In the genomic region with DNA sequence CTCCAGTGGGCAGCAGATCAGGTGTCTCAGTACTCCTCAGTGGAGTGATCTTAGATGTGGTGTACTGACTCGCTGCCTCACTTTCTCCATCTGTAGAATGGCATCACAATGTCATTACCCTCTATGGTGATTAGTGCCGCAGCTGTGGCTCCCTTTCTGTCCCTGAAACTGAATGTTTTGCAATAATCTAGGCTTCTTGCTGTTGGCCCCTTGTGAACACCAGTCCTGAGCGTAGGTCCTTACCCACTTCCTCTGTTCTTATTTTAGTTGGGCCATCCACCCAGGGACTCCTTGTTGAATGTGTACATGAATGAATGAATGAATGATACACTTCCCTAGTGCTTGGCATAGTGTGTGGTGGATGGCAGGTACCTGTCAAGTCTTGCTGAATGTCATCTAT, we compare ENCODE assay signal across 26 mouse cellular contexts.
DNase-seq lines count a peak whose midpoint lies in the region; ATAC-seq lines count a peak whose summit lies in the region.
"Had no signal": no experiment of that assay in that cellular context is flagged by ENCODE, and none has a peak within 500 bp of the region (broad histone marks: within the 10 kb centered on the region; RNA-seq: fewer than 3 reads in every experiment).

No protein-coding gene starts in this region.

- no peaks in the 10 kb centered on the region for H3K9me3 ChIP-seq in midbrain, embryonic 11.5 days (ENCODE audit: control insufficient read depth, low read length)
- no peaks in the 10 kb centered on the region for H3K9me3 ChIP-seq in midbrain, embryonic 15.5 days
- H3K9me3 ChIP-seq: embryonic facial prominence, embryonic 12.5 days; embryonic facial prominence, embryonic 15.5 days; heart, embryonic 10.5 days; hindbrain, embryonic 10.5 days; hindbrain, embryonic 13.5 days; intestine, embryonic 15.5 days had no signal

- no peak overlapping the region for H3K27ac ChIP-seq in midbrain, embryonic 11.5 days (ENCODE audit: low read depth, low read length)
- H3K27ac ChIP-seq in midbrain, embryonic 15.5 days, result no peak overlapping the region
- H3K27ac ChIP-seq: embryonic facial prominence, embryonic 12.5 days; embryonic facial prominence, embryonic 15.5 days; gastrocnemius, adult 2 months; heart, embryonic 10.5 days; hindbrain, embryonic 10.5 days; hindbrain, embryonic 13.5 days; intestine, embryonic 15.5 days had no signal

- WGBS in midbrain, embryonic 11.5 days, result 89% methylated on average over 3 of the region's 3 CpGs
- WGBS in midbrain, embryonic 15.5 days, result 91% methylated on average over 3 of the region's 3 CpGs

- no peak overlapping the region for H3K9ac ChIP-seq in midbrain, embryonic 11.5 days (ENCODE audit: low read length)
- H3K9ac ChIP-seq in midbrain, embryonic 15.5 days, result no peak overlapping the region
- H3K9ac ChIP-seq: embryonic facial prominence, embryonic 12.5 days; embryonic facial prominence, embryonic 15.5 days; forebrain, postnatal 0 days; hindbrain, embryonic 13.5 days; intestine, embryonic 15.5 days had no signal

- H3K27me3 ChIP-seq in midbrain, embryonic 11.5 days (ENCODE audit: control insufficient read depth, insufficient read depth, low read length), result no peaks in the 10 kb centered on the region
- no peaks in the 10 kb centered on the region for H3K27me3 ChIP-seq in midbrain, embryonic 15.5 days (replicated peaks)
- H3K27me3 ChIP-seq: embryonic facial prominence, embryonic 12.5 days; embryonic facial prominence, embryonic 15.5 days; intestine, embryonic 15.5 days had no signal

- intact Hi-C loops in heart, postnatal 10 days (cut with DNase I), result no loop called here

- no peaks in the 10 kb centered on the region for H3K36me3 ChIP-seq in midbrain, embryonic 11.5 days (ENCODE audit: control insufficient read depth, insufficient read depth, low read length)
- no peaks in the 10 kb centered on the region for H3K36me3 ChIP-seq in midbrain, embryonic 15.5 days (replicated peaks)
- H3K36me3 ChIP-seq: embryonic facial prominence, embryonic 12.5 days; embryonic facial prominence, embryonic 15.5 days; heart, embryonic 10.5 days; hindbrain, embryonic 10.5 days; hindbrain, embryonic 13.5 days; intestine, embryonic 15.5 days had no signal

- no peak for ATAC-seq in midbrain, embryonic 11.5 days (ENCODE audit: low FRiP score)
- no peak for ATAC-seq in midbrain, embryonic 15.5 days (replicated peaks)
- peak; percentile 91 for ATAC-seq in granulocyte monocyte progenitor cell, adult 5-6 weeks (replicated peaks; ENCODE audit: poor library complexity, severe bottlenecking)
- peak; percentile 53; the same call in 1 of the 2 replicates for ATAC-seq in monocyte, adult 5-6 weeks (replicated peaks; ENCODE audit: insufficient number of reproducible peaks, low FRiP score, low TSS enrichment, poor library complexity, severe bottlenecking)
- ATAC-seq: forebrain, embryonic 14.5 days; forebrain, postnatal 0 days; hindbrain, embryonic 16.5 days; intestine, embryonic 15.5 days had no signal

- no peak overlapping the region for H3K4me3 ChIP-seq in midbrain, embryonic 11.5 days (ENCODE audit: low read depth, low read length)
- no peak overlapping the region for H3K4me3 ChIP-seq in midbrain, embryonic 15.5 days
- H3K4me3 ChIP-seq: embryonic facial prominence, embryonic 12.5 days; embryonic facial prominence, embryonic 15.5 days; gastrocnemius, adult 2 months; heart, embryonic 10.5 days; hindbrain, embryonic 10.5 days; hindbrain, embryonic 13.5 days; intestine, embryonic 15.5 days had no signal

- DNase-seq in midbrain, embryonic 11.5 days (ENCODE audit: low spot score, missing footprints), result peak; percentile 45
- no peak for DNase-seq in lung, adult 18-20 months
- DNase-seq in heart, postnatal 10 days, result no peak
- DNase-seq: adrenal gland, adult 2 months; adrenal gland, postnatal 14 days; B cell, adult 2 months; cerebellum, adult 11 months; cerebellum, adult 2 months; cerebellum, adult 9-11 months; cerebellum, postnatal 36 days; forebrain, postnatal 0 days; gastrocnemius, adult 2 months; gastrocnemius, postnatal 14 days; heart, adult 18-20 months; heart, postnatal 36 days had no signal

- H3K4me1 ChIP-seq in midbrain, embryonic 11.5 days (ENCODE audit: control insufficient read depth, insufficient read depth, low read length), result peaks cover 11% of the 10 kb centered on the region
- H3K4me1 ChIP-seq in midbrain, embryonic 15.5 days, result peaks cover 6% of the 10 kb centered on the region; the same call in 1 of the 2 replicates
- H3K4me1 ChIP-seq: embryonic facial prominence, embryonic 15.5 days; intestine, embryonic 15.5 days had no signal

- no peak overlapping the region for H3K4me2 ChIP-seq in midbrain, embryonic 11.5 days
- no peak overlapping the region for H3K4me2 ChIP-seq in midbrain, embryonic 15.5 days
- H3K4me2 ChIP-seq: embryonic facial prominence, embryonic 12.5 days; embryonic facial prominence, embryonic 15.5 days; hindbrain, embryonic 13.5 days; intestine, embryonic 15.5 days had no signal

Comparison
In these comparisons a context has a peak if more than half of its experiments do, and no peak if none do; other contexts are left out.
1. ATAC-seq: peak in granulocyte monocyte progenitor cell, adult 5-6 weeks (single experiment) and monocyte, adult 5-6 weeks (single experiment); none in midbrain, embryonic 11.5 days (single experiment) and midbrain, embryonic 15.5 days (single experiment).